Mouse (Mus musculus) heart, postnatal 14 days (tissue): ENCODE results near the gene Zfp36l1. TPM values are rescaled to one million over a fixed set of nuclear protein-coding genes. Genes with fewer than 3 reads are reported as not detected.

Source experiments
- total RNA-seq, 2 experiments: library from RNA; stranded (reverse); gene quantifications; 2 replicates each; pipeline ENCODE4 v1.2.3; 2021

The Zfp36l1 gene
- total RNA-seq, 2 experiments from 2014 or later: 97.5 to 98.7 TPM

Other genes with a start within 250 kb of the Zfp36l1 start
- 10 to 100 TPM; 49.7 to 51.0 TPM for gene Actn1, start 147.4 kb upstream of the Zfp36l1 start, total RNA-seq